Mouse (Mus musculus) hindbrain, embryonic 10.5 days (tissue): Measurements from ENCODE around the gene Stx2. TPM values are rescaled to one million over a fixed set of nuclear protein-coding genes. Genes with fewer than 3 reads are reported as not detected.

Experiments used
- DNase-seq: peaks from one replicate; pipeline ENCODE4 v3.0.0-alpha.2; 2017; ENCODE audit warnings: low spot score
- H3K27ac ChIP-seq: fragments of 300-500 bp; sonication (generic); 2 replicates; pipeline ENCODE4 v1.5.1; 2016; ENCODE audit warnings: mild to moderate bottlenecking, moderate library complexity
- H3K27me3 ChIP-seq: fragments of 300-500 bp; sonication (generic); 2 replicates; pipeline ENCODE4 v1.6.1; 2016; ENCODE audit warnings: mild to moderate bottlenecking; ENCODE audit not compliant: poor library complexity, insufficient read depth, severe bottlenecking
- H3K36me3 ChIP-seq: fragments of 300-500 bp; sonication (generic); 2 replicates; pipeline ENCODE4 v1.6.1; 2016; ENCODE audit warnings: mild to moderate bottlenecking, moderate library complexity
- H3K4me1 ChIP-seq: fragments of 300-500 bp; sonication (generic); replicated peaks from 2 replicates; pipeline ENCODE4 v1.6.1; 2016; ENCODE audit warnings: mild to moderate bottlenecking
- H3K4me3 ChIP-seq: fragments of 300-500 bp; sonication (generic); 2 replicates; pipeline ENCODE4 v1.5.1; 2016; ENCODE audit warnings: mild to moderate bottlenecking, moderate library complexity
- H3K9me3 ChIP-seq: fragments of 300-500 bp; sonication (generic); 2 replicates; pipeline ENCODE4 v1.6.1; 2016; ENCODE audit warnings: mild to moderate bottlenecking, moderate library complexity
- WGBS: fragments of 180-500 bp; shearing (Covaris S2); methylation state at CpG from one replicate; pipeline ENCODE4 v1.1.7; 2016; 5-methylcytosine and 5-hydroxymethylcytosine counted together
- polyA plus RNA-seq: library from polyadenylated mRNA; unstranded; fragments of >200 nt; fragmentation: Nextera tagmentation; extraction: Ambion mirVana; gene quantifications from 2 replicates; pipeline ENCODE4 v1.2.1, GENCODE M21; 2016

Gene Stx2
- polyA plus RNA-seq: 25.9 and 26.7 TPM in 2 replicates

DNA sequence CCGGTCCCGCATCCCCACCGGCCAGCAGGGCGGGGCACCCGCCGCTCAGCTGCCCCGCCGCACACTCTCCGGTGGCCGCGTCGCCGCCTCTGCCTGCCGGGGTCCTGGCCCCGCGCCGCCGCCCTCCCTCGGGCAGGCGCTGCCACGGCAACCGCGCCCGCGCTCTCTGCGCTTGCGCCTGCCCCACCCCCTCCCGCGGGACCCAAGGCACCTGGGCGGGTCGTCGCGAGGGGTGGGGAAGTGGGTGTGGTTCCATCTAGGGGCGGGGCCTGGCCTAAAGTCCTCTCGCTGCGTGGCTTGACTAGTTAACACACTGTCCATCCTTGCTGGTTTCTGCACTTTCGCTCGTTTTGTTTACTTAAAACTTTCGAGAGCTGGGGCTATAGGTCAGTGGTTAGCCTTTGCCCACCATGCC, at the start of gene Stx2:
Gene Stx2, minus strand, starts transcription at position 163 of the 415 bp plus-strand sequence.
- Histone ChIP-seq H3K36me3 (peaks cover 10% of the 10 kb centered on the region; the same call in 1 of the 2 replicates), H3K4me3 (peak within 1 kb of the TSS; percentile 86), H3K4me1 (peaks cover 37% of the 10 kb centered on the region), H3K27me3 (no peaks in the 10 kb centered on the region; the same call in 1 of the 2 replicates), H3K27ac (peak within 1 kb of the TSS; percentile 91), H3K9me3 (no peaks in the 10 kb centered on the region)
- WGBS: under 1% methylated on average over 39 of the region's 39 CpGs
- DNase-seq: peak; percentile 88

DNA sequence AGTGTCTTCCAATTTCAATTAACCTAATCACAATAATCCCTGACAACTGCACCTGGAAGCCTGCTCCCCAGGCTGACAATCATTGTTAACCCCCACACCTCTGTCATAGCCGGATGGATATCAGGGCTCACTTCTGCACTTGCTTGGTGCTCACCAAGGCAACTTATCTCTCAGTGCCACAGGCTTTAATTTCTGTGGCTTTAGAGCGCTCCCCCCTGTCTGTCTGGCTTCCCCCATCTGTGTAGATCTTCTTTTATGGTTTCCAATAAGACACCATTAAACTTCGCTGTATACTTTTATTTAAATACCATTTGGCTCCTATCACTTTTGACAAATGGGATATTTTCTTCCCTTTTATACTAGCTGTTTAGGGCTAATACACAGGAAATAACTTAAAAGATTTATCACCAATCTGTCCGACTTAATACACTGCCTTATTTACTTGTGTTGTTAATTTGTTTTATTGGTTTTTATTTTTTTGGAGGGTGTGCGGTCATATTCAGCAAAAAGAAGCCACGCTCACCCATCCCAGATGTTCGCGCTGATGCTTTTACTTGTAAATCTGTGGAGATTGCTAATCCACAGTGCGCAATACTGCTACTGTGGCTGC, 46.4 kb upstream of the Stx2 start:
- 86% methylated on average over 9 of the region's 9 CpGs for WGBS
- Histone ChIP-seq H3K4me1 (peaks cover 10% of the 10 kb centered on the region), H3K27ac (no peak overlapping the region), H3K4me3 (no peak overlapping the region), H3K36me3 (no peaks in the 10 kb centered on the region), H3K27me3 (no peaks in the 10 kb centered on the region), H3K9me3 (no peaks in the 10 kb centered on the region; the same call in 1 of the 2 replicates)
- no peak for DNase-seq

DNA sequence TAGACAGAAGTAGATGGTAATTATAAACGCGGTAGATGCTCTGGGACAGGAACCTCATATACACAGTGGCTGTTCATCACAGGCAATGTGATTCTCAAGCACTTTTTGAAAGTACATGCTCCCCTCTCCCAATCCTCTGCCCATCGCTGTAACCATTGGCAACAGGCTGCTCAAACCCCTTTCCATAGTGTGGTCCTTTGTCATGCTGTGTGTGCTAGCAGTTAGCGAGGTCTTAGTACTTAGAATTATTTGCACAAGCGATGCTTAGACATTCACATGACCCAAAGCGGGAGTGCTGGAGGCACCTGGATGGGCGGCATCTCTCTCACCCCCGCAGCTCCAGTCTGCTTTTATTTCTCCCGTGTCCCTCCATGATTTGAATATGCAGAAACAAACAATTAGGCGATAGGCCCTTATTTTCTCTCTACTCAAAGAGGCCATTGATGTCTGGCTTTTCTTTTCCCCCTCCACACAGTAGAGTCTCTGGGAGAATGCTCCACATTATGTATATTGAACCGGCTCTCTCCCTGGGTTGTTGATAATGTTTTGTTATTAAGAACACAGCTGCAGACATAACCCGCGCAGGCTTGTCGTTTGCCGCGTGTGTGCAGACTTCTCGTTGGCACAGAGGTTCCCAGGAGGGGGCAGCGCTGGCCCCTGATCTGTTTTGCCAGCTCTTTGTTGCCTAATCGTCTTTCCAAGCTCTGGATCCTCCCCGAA, 44.4 kb upstream of the Stx2 start:
- DNase-seq: peak; percentile 38
- Histone ChIP-seq H3K4me3 (peak overlapping the region; percentile 20; the same call in 1 of the 2 replicates), H3K36me3 (no peaks in the 10 kb centered on the region), H3K4me1 (peaks cover 21% of the 10 kb centered on the region), H3K9me3 (no peaks in the 10 kb centered on the region), H3K27ac (peak overlapping the region; percentile 82), H3K27me3 (no peaks in the 10 kb centered on the region)
- WGBS: 26% methylated on average over 20 of the region's 20 CpGs

DNA sequence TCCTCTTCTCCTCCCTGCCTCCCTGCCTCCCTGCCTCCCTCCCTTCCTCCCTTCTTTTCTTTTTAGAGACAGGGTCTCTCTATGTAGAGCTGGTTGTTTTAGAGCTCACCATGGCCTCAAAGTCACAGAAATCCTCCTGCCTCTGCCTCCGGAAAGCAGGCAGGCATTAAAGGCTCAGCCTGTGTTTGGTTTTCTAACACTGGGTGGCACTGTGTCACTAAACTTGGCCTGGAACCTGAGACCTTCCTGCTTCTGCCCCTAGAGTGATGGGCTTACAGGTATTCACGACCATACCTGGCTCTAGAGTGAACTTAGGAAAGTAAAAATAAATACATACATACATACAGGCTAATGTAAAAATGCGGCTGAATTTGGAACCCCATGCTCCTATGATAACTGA, 43.5 kb upstream of the Stx2 start:
- H3K36me3 ChIP-seq: no peaks in the 10 kb centered on the region
- peaks cover 21% of the 10 kb centered on the region for H3K4me1 ChIP-seq
- no peak overlapping the region for H3K27ac ChIP-seq
- H3K27me3 ChIP-seq: no peaks in the 10 kb centered on the region
- H3K4me3 ChIP-seq: no peak overlapping the region
- 89% methylated on average over 3 of the region's 3 CpGs for WGBS
- no peak for DNase-seq
- H3K9me3 ChIP-seq: no peaks in the 10 kb centered on the region

- no peak overlapping the region for H3K4me3 ChIP-seq
- H3K4me1 ChIP-seq: peaks cover 27% of the 10 kb centered on the region
- 70% methylated on average over 9 of the region's 9 CpGs for WGBS
- H3K27ac ChIP-seq: peak overlapping the region; percentile 31; the same call in 1 of the 2 replicates
- peak; percentile 68 for DNase-seq
- H3K9me3 ChIP-seq: no peaks in the 10 kb centered on the region
- no peaks in the 10 kb centered on the region for H3K36me3 ChIP-seq
- no peaks in the 10 kb centered on the region for H3K27me3 ChIP-seq
Observed at GRCm38 (mm10) chr5:129049372-129049771, 41.0 kb upstream of the Stx2 start.

DNA sequence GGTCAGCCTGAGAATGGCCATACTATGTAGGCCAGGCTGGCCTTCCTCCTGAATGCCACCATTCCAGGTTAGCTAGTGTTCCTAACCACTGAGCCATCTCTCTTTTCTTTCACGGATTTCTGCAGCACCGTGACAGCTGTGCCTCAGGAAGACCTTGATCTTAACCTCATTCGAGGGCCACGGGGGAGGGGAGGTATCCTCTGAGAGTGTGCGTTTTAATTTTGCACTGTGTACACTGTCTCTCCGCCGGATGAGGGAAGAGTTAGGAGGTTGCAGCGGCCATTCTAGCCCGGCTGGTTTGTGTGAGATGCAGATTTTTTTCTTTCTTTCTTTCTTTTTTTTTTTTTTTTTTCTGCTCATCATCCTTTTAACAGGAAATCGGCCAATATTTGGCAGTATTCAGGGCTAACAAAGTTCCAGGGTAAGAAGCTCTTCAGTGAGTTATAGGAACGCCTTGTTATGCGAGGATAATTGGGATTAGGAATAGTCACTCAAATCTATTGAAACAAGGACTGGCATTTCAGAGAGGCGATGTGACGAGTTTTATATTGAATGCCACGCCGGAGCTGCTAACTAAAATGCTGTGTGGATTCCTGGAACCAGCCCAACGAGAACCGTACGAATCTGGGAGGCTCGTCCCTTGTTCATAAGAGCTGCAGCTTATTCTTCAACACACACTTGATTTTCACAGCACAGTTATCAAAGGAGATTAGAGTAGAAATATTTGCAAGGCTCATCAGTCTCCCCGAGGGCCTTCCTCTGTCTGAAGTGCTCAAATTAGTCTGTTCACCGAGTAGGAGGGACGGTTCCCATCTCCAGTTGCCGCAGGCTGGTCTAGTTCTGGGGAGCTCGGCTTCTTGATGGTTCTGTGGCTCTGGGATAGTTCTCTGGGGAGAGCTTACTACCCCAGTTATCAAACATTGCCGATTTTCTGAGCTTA, 37.5 kb upstream of the Stx2 start:
- Histone ChIP-seq H3K9me3 (no peaks in the 10 kb centered on the region), H3K36me3 (no peaks in the 10 kb centered on the region), H3K27ac (no peak overlapping the region; the same call in 1 of the 2 replicates), H3K4me3 (no peak overlapping the region), H3K27me3 (no peaks in the 10 kb centered on the region), H3K4me1 (peaks cover 18% of the 10 kb centered on the region)
- WGBS: 68% methylated on average over 26 of the region's 26 CpGs
- no peak for DNase-seq

- Histone ChIP-seq H3K4me1 (no peaks in the 10 kb centered on the region), H3K27me3 (no peaks in the 10 kb centered on the region), H3K4me3 (no peak overlapping the region), H3K36me3 (no peaks in the 10 kb centered on the region), H3K27ac (no peak overlapping the region), H3K9me3 (peaks cover 5% of the 10 kb centered on the region; the same call in 1 of the 2 replicates)
- WGBS: 90% methylated on average over 7 of the region's 7 CpGs
- no peak for DNase-seq
Observed at GRCm38 (mm10) chr5:129037739-129038138, 29.4 kb upstream of the Stx2 start.

DNA sequence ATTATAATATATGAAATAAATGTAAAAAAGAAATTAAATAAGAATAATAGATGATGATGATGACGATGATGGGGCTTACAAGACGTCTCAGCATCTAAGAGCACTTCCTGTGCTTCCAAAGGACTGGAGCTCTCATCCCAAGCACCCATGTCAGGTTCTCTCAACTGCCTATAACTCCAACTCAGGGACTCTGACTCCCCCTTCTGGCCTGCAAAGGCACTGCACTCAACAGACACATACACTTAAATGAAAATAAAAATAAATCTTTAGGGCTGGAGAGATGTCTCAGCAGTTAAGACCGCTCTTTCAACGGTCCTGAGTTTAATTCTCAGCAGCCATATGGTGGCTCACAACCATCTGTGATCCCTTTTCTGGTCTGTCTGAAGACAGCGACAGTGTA, 28.3 kb upstream of the Stx2 start:
- H3K36me3 ChIP-seq: no peaks in the 10 kb centered on the region
- H3K4me3 ChIP-seq: no peak overlapping the region
- H3K27me3 ChIP-seq: no peaks in the 10 kb centered on the region
- 87% methylated on average over 5 of the region's 5 CpGs for WGBS
- peaks cover 5% of the 10 kb centered on the region; the same call in 1 of the 2 replicates for H3K9me3 ChIP-seq
- no peak overlapping the region for H3K27ac ChIP-seq
- H3K4me1 ChIP-seq: no peaks in the 10 kb centered on the region
- no peak for DNase-seq

GRCm38 (mm10) chr5:129029131-129029723, 20.9 kb upstream of the Stx2 start:
- no peaks in the 10 kb centered on the region for H3K4me1 ChIP-seq
- WGBS: 76% methylated on average over 5 of the region's 5 CpGs
- H3K36me3 ChIP-seq: peaks cover 28% of the 10 kb centered on the region
- DNase-seq: no peak
- no peak overlapping the region for H3K4me3 ChIP-seq
- H3K27me3 ChIP-seq: no peaks in the 10 kb centered on the region
- H3K9me3 ChIP-seq: peaks cover 5% of the 10 kb centered on the region; the same call in 1 of the 2 replicates
- H3K27ac ChIP-seq: no peak overlapping the region

DNA sequence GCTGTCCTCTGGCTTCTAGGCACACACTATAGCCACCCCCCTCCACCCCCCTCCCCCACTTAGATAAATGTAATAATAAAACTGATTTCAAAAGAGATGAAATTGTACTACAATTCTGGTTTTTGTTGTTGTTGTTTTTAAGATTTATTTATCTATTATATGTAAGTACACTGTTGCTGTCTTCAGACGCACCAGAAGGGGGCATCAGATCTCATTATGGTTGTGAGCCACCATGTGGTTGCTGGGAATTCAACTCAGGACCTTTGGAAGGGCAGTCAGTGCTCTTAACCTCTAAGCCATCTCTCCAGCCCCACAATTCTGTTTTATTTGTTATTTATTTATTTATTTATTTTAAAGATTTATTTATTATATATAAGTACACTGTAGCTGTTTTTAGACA, 18.3 kb upstream of the Stx2 start:
- peaks cover 52% of the 10 kb centered on the region for H3K36me3 ChIP-seq
- WGBS: 78% methylated on average over 1 of the region's 1 CpGs

DNA sequence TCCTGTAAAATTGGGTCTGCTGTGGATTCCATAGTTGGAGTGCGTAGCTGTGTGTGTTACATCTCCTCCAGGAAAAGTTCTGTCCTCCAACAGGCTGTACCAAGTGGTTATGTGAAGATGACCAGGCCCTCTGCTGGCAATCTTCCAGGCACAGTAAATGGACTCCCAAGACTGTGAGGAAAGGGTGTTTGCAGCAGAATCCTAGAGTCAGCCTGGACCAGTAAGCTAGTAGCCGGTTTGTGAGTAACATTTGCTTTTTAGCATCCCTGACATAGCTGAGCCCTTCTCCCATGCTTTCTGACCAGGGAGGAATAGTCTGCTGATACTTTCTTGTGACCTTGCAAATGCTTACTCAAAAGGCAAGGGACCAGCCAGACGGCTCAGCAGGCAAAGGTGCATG, 17.8 kb upstream of the Stx2 start:
- H3K4me3 ChIP-seq: no peak overlapping the region
- no peak for DNase-seq
- no peaks in the 10 kb centered on the region for H3K27me3 ChIP-seq
- H3K36me3 ChIP-seq: peaks cover 57% of the 10 kb centered on the region
- H3K4me1 ChIP-seq: peaks cover 12% of the 10 kb centered on the region; the same call in 1 of the 2 replicates
- 94% methylated on average over 3 of the region's 3 CpGs for WGBS
- H3K9me3 ChIP-seq: no peaks in the 10 kb centered on the region
- H3K27ac ChIP-seq: no peak overlapping the region

More for the DNA sequence above, 18.3 kb upstream of the Stx2 start:
- H3K4me3 ChIP-seq: no peak overlapping the region
- no peaks in the 10 kb centered on the region for H3K27me3 ChIP-seq
- no peaks in the 10 kb centered on the region for H3K9me3 ChIP-seq
- H3K4me1 ChIP-seq: peaks cover 9% of the 10 kb centered on the region; the same call in 1 of the 2 replicates
- no peak overlapping the region for H3K27ac ChIP-seq
- DNase-seq: no peak

- H3K9me3 ChIP-seq: no peaks in the 10 kb centered on the region
- no peak overlapping the region for H3K4me3 ChIP-seq
- no peaks in the 10 kb centered on the region for H3K27me3 ChIP-seq
- no peak for DNase-seq
- H3K4me1 ChIP-seq: peaks cover 12% of the 10 kb centered on the region; the same call in 1 of the 2 replicates
- WGBS: 95% methylated on average over 2 of the region's 2 CpGs
- peaks cover 61% of the 10 kb centered on the region for H3K36me3 ChIP-seq
- no peak overlapping the region for H3K27ac ChIP-seq
Observed at GRCm38 (mm10) chr5:129025725-129026124, 17.4 kb upstream of the Stx2 start.
